Comparison of ENCODE assay signal across 14 mouse cellular contexts in genomic region chr8:120977131-120977530, GRCm38 (mm10).
DNase-seq lines count a peak whose midpoint lies in the region; ATAC-seq and TF ChIP-seq lines count a peak whose summit lies in the region.
"Had no signal": no experiment of that assay in that cellular context is flagged by ENCODE, and none has a peak within 500 bp of the region (broad histone marks: within the 10 kb centered on the region; RNA-seq: fewer than 3 reads in every experiment).

No protein-coding gene starts in this region.

- no peaks in the 10 kb centered on the region for H3K9me3 ChIP-seq in stomach, embryonic 14.5 days (ENCODE audit: control insufficient read depth, low read depth, low read length)
- no peaks in the 10 kb centered on the region for H3K9me3 ChIP-seq in stomach, postnatal 0 days (ENCODE audit: control insufficient read depth, low read length)
- H3K9me3 ChIP-seq: liver, embryonic 12.5 days; neural tube, embryonic 12.5 days had no signal

- WGBS in stomach, embryonic 14.5 days = 67% methylated on average over 13 of the region's 13 CpGs
- 61% methylated on average over 13 of the region's 13 CpGs for WGBS in stomach, postnatal 0 days

- TF ChIP-seq CTCF in stomach, postnatal 0 days (IDR thresholded peaks at IDR 0.05; ENCODE audit: low read depth) = no peak

- no peak overlapping the region for H3K4me3 ChIP-seq in stomach, embryonic 14.5 days (ENCODE audit: low read depth, low read length)
- H3K4me3 ChIP-seq in stomach, postnatal 0 days (ENCODE audit: low read depth, low read length) = no peak overlapping the region
- H3K4me3 ChIP-seq: erythroblast, embryonic 14.5 days; heart, adult 2 months; liver, embryonic 12.5 days; neural tube, embryonic 12.5 days had no signal

- no peak for TF ChIP-seq EP300 in stomach, postnatal 0 days (optimal IDR thresholded peaks at IDR 0.05)

- peaks cover 13% of the 10 kb centered on the region for H3K4me1 ChIP-seq in stomach, embryonic 14.5 days (ENCODE audit: control insufficient read depth, insufficient read depth, low read length)
- H3K4me1 ChIP-seq in stomach, postnatal 0 days (replicated peaks; ENCODE audit: control insufficient read depth, insufficient read depth) = no peaks in the 10 kb centered on the region

- no peaks in the 10 kb centered on the region for H3K27me3 ChIP-seq in stomach, embryonic 14.5 days (ENCODE audit: control insufficient read depth, insufficient read depth, low read length)
- H3K27me3 ChIP-seq in stomach, postnatal 0 days (ENCODE audit: control insufficient read depth, insufficient read depth, low read length) = no peaks in the 10 kb centered on the region

- DNase-seq in stomach, postnatal 0 days (ENCODE audit: low spot score) = no peak
- no peak for DNase-seq in ovary, postnatal 10 days (ENCODE audit: low spot score)
- no peak for DNase-seq in right cerebral cortex, postnatal 25 days
- no peak for DNase-seq in testis, postnatal 14 days (ENCODE audit: low spot score)
- DNase-seq: adrenal gland, postnatal 36 days; heart, adult 2 months; heart, postnatal 10 days; retina, postnatal 1 day had no signal

- no peak for ATAC-seq in stomach, embryonic 14.5 days (ENCODE audit: insufficient number of reproducible peaks, insufficient read depth, low FRiP score, low read depth)
- ATAC-seq in stomach, postnatal 0 days (ENCODE audit: low FRiP score, low TSS enrichment) = no peak
- peak; percentile 23 to 52; a peak in 3 of 4 replicates for ATAC-seq in hematopoietic stem cell, adult 5-6 weeks (replicated peaks in 1 of 2; ENCODE audit: insufficient read depth in 1 of 2, low FRiP score in 2 of 2, low TSS enrichment in 1 of 2, low read depth in 1 of 2, poor library complexity in 2 of 2, severe bottlenecking in 2 of 2)
- peak; percentile 34; the same call in 1 of the 2 replicates for ATAC-seq in megakaryocyte progenitor cell, adult 5-6 weeks (replicated peaks; ENCODE audit: poor library complexity)
- ATAC-seq: liver, embryonic 12.5 days had no signal

- H3K27ac ChIP-seq in stomach, embryonic 14.5 days (ENCODE audit: low read length) = peak overlapping the region; percentile 1; the same call in 1 of the 2 replicates
- H3K27ac ChIP-seq in stomach, postnatal 0 days (replicated peaks) = no peak overlapping the region
- H3K27ac ChIP-seq: heart, adult 2 months; liver, embryonic 12.5 days; neural tube, embryonic 12.5 days had no signal

- H3K4me2 ChIP-seq in stomach, embryonic 14.5 days (replicated peaks; ENCODE audit: low read depth, low read length) = no peak overlapping the region
- H3K4me2 ChIP-seq in stomach, postnatal 0 days (replicated peaks; ENCODE audit: low read depth) = no peak overlapping the region
- H3K4me2 ChIP-seq: liver, embryonic 12.5 days; neural tube, embryonic 12.5 days had no signal

- no peak overlapping the region for H3K9ac ChIP-seq in stomach, embryonic 14.5 days (replicated peaks; ENCODE audit: low read depth, low read length)
- no peak overlapping the region for H3K9ac ChIP-seq in stomach, postnatal 0 days (ENCODE audit: low read length)
- H3K9ac ChIP-seq: liver, embryonic 12.5 days; neural tube, embryonic 12.5 days had no signal

- H3K36me3 ChIP-seq in stomach, embryonic 14.5 days (ENCODE audit: control insufficient read depth, insufficient read depth, low read length) = no peaks in the 10 kb centered on the region
- H3K36me3 ChIP-seq in stomach, postnatal 0 days (ENCODE audit: control insufficient read depth, insufficient read depth, low read length) = no peaks in the 10 kb centered on the region
- H3K36me3 ChIP-seq: liver, embryonic 12.5 days; neural tube, embryonic 12.5 days had no signal

Comparison
In these comparisons a context has a peak if more than half of its experiments do, and no peak if none do; other contexts are left out.
1. ATAC-seq: peak in hematopoietic stem cell, adult 5-6 weeks (2 of 2) and megakaryocyte progenitor cell, adult 5-6 weeks (single experiment); none in stomach, embryonic 14.5 days (single experiment) and stomach, postnatal 0 days (single experiment).